Mouse (Mus musculus) cerebellum, postnatal 36 days (tissue): ENCODE measurements around the gene Gm6205.
"Not testable (repeated sequence)": the region's sequence is repeated elsewhere in the genome, so short reads cannot be mapped to it uniquely, and the experiment has no call there.

ENCODE experiments used
- DNase-seq, 2 experiments: peaks; one replicate each; pipeline ENCODE4 v3.0.0; 2021 to 2022; ENCODE audit warnings: mixed read lengths in 2 of 2

The Gm6205 gene

GRCm38 (mm10) chr5:94648082-94648481 is at the start of gene Gm6205:
TSS of gene Gm6205 (plus strand) at chr5:94648382.
- not testable (repeated sequence) for DNase-seq

GRCm38 (mm10) chr5:94616242-94616641 is 31.9 kb upstream of the Gm6205 start, which contains the start of gene Gm3147:
TSS of gene Gm3147 (minus strand) at chr5:94616342.
- not testable (repeated sequence) for DNase-seq

GRCm38 (mm10) chr5:94623679-94624078 is 24.5 kb upstream of the Gm6205 start, which contains the start of gene Gm6509:
TSS of gene Gm6509 (plus strand) at chr5:94623979.
- DNase-seq = not testable (repeated sequence)
